Mouse (Mus musculus): ENCODE measurements at regions not wholly inside any gene's neighbourhood (a gene's known extent, or its start where the extent isn't known, plus 50 kb on each side); places are given as distances from the start of the nearest gene placed in this dataset.

GRCm38 (mm10) chr2:123385622-123386418, 620.8 kb downstream of the Sqor start:
- 55% methylated on average over 6 of the region's 6 CpGs for WGBS
- Histone ChIP-seq H3K27me3 (replicated peaks; ENCODE audit: low read depth, poor library complexity, severe bottlenecking) (no peaks in the 10 kb centered on the region), H3K9me3 (no peaks in the 10 kb centered on the region), H3K4me3 (no peak overlapping the region), H3K27ac (replicated peaks) (no peak overlapping the region), H3K4me1 (peaks cover 9% of the 10 kb centered on the region), H3K36me3 (replicated peaks) (no peaks in the 10 kb centered on the region)
- DNase-seq (ENCODE audit: low spot score): peak; percentile 9

GRCm38 (mm10) chr2:123386773-123387604, 622.0 kb downstream of the Sqor start:
- H3K9me3 ChIP-seq: no peaks in the 10 kb centered on the region
- H3K27ac ChIP-seq (replicated peaks): no peak overlapping the region
- 76% methylated on average over 7 of the region's 7 CpGs for WGBS
- DNase-seq (ENCODE audit: low spot score): no peak
- no peaks in the 10 kb centered on the region for H3K36me3 ChIP-seq (replicated peaks)
- no peak overlapping the region for H3K4me3 ChIP-seq
- no peaks in the 10 kb centered on the region for H3K27me3 ChIP-seq (replicated peaks; ENCODE audit: low read depth, poor library complexity, severe bottlenecking)
- peaks cover 9% of the 10 kb centered on the region for H3K4me1 ChIP-seq

- H3K36me3 ChIP-seq (replicated peaks): no peaks in the 10 kb centered on the region
- no peaks in the 10 kb centered on the region for H3K27me3 ChIP-seq (replicated peaks; ENCODE audit: low read depth, poor library complexity, severe bottlenecking)
- H3K4me3 ChIP-seq: no peak overlapping the region
- no peaks in the 10 kb centered on the region for H3K9me3 ChIP-seq
- no peak overlapping the region for H3K27ac ChIP-seq (replicated peaks)
- WGBS: 93% methylated on average over 1 of the region's 1 CpGs
- no peak for DNase-seq (ENCODE audit: low spot score)
- 0 out of 2 replicates have a peak, but pooled peaks cover 3% of the 10 kb centered on the region for H3K4me1 ChIP-seq
These were observed 625.9 kb downstream of the Sqor start for GRCm38 (mm10) chr2:123390981-123391380.

GRCm38 (mm10) chr2:123394296-123394695, 629.3 kb downstream of the Sqor start:
- Histone ChIP-seq H3K4me1 (no peaks in the 10 kb centered on the region), H3K27ac (replicated peaks) (no peak overlapping the region), H3K27me3 (replicated peaks; ENCODE audit: low read depth, poor library complexity, severe bottlenecking) (no peaks in the 10 kb centered on the region), H3K9me3 (no peaks in the 10 kb centered on the region), H3K36me3 (replicated peaks) (no peaks in the 10 kb centered on the region), H3K4me3 (no peak overlapping the region)
- 87% methylated on average over 3 of the region's 3 CpGs for WGBS
- no peak for DNase-seq (ENCODE audit: low spot score)

GRCm38 (mm10) chr2:123397551-123397950, 632.5 kb downstream of the Sqor start:
- Histone ChIP-seq H3K9me3 (no peaks in the 10 kb centered on the region), H3K4me3 (no peak overlapping the region), H3K27ac (replicated peaks) (no peak overlapping the region), H3K27me3 (replicated peaks; ENCODE audit: low read depth, poor library complexity, severe bottlenecking) (no peaks in the 10 kb centered on the region), H3K4me1 (no peaks in the 10 kb centered on the region), H3K36me3 (replicated peaks) (no peaks in the 10 kb centered on the region)
- no peak for DNase-seq (ENCODE audit: low spot score)
- 65% methylated on average over 1 of the region's 1 CpGs for WGBS

- Histone ChIP-seq H3K27me3 (replicated peaks; ENCODE audit: low read depth, poor library complexity, severe bottlenecking) (no peaks in the 10 kb centered on the region), H3K4me3 (no peak overlapping the region), H3K36me3 (replicated peaks) (no peaks in the 10 kb centered on the region), H3K4me1 (no peaks in the 10 kb centered on the region), H3K27ac (replicated peaks) (no peak overlapping the region), H3K9me3 (no peaks in the 10 kb centered on the region)
- DNase-seq (ENCODE audit: low spot score): no peak
These were observed 636.0 kb downstream of the Sqor start for GRCm38 (mm10) chr2:123401064-123401463.

- DNase-seq (ENCODE audit: low spot score): no peak
- WGBS: 75% methylated on average over 3 of the region's 3 CpGs
- Histone ChIP-seq H3K4me1 (no peaks in the 10 kb centered on the region), H3K27ac (replicated peaks) (no peak overlapping the region), H3K36me3 (replicated peaks) (no peaks in the 10 kb centered on the region), H3K27me3 (replicated peaks; ENCODE audit: low read depth, poor library complexity, severe bottlenecking) (no peaks in the 10 kb centered on the region), H3K9me3 (no peaks in the 10 kb centered on the region), H3K4me3 (no peak overlapping the region)
These were observed 644.0 kb downstream of the Sqor start for GRCm38 (mm10) chr2:123409075-123409474.

- Histone ChIP-seq H3K27ac (replicated peaks) (no peak overlapping the region), H3K4me1 (no peaks in the 10 kb centered on the region), H3K9me3 (no peaks in the 10 kb centered on the region), H3K27me3 (replicated peaks; ENCODE audit: low read depth, poor library complexity, severe bottlenecking) (no peaks in the 10 kb centered on the region), H3K36me3 (replicated peaks) (no peaks in the 10 kb centered on the region), H3K4me3 (no peak overlapping the region)
- no peak for DNase-seq (ENCODE audit: low spot score)
- 80% methylated on average over 5 of the region's 5 CpGs for WGBS
These were observed 631.6 kb upstream of the Sema6d start for GRCm38 (mm10) chr2:123458034-123458677.

- no peaks in the 10 kb centered on the region for H3K27me3 ChIP-seq (replicated peaks; ENCODE audit: low read depth, poor library complexity, severe bottlenecking)
These were observed 615.9 kb upstream of the Sema6d start for GRCm38 (mm10) chr2:123473840-123474239.

GRCm38 (mm10) chr2:123486681-123487080, 603.1 kb upstream of the Sema6d start:
- Histone ChIP-seq H3K36me3 (replicated peaks) (no peaks in the 10 kb centered on the region), H3K27ac (replicated peaks) (no peak overlapping the region), H3K9me3 (no peaks in the 10 kb centered on the region), H3K4me3 (no peak overlapping the region), H3K4me1 (no peaks in the 10 kb centered on the region), H3K27me3 (replicated peaks; ENCODE audit: low read depth, poor library complexity, severe bottlenecking) (no peaks in the 10 kb centered on the region)
- WGBS: 55% methylated on average over 1 of the region's 1 CpGs
- DNase-seq (ENCODE audit: low spot score): no peak

More at GRCm38 (mm10) chr2:123473840-123474239, 615.9 kb upstream of the Sema6d start:
- H3K4me3 ChIP-seq: no peak overlapping the region
- no peaks in the 10 kb centered on the region for H3K9me3 ChIP-seq
- H3K4me1 ChIP-seq: no peaks in the 10 kb centered on the region
- WGBS: 70% methylated on average over 2 of the region's 2 CpGs
- DNase-seq (ENCODE audit: low spot score): no peak
- no peaks in the 10 kb centered on the region for H3K36me3 ChIP-seq (replicated peaks)
- no peak overlapping the region for H3K27ac ChIP-seq (replicated peaks)

GRCm38 (mm10) chr2:123506162-123506561, 583.6 kb upstream of the Sema6d start:
- 79% methylated on average over 1 of the region's 1 CpGs for WGBS
- no peaks in the 10 kb centered on the region for H3K36me3 ChIP-seq (replicated peaks)
- H3K4me1 ChIP-seq: no peaks in the 10 kb centered on the region
- H3K9me3 ChIP-seq: no peaks in the 10 kb centered on the region
- no peak overlapping the region for H3K4me3 ChIP-seq
- H3K27me3 ChIP-seq (replicated peaks; ENCODE audit: low read depth, poor library complexity, severe bottlenecking): no peaks in the 10 kb centered on the region
- no peak overlapping the region for H3K27ac ChIP-seq (replicated peaks)
- DNase-seq (ENCODE audit: low spot score): no peak

GRCm38 (mm10) chr2:123507095-123507494, 582.7 kb upstream of the Sema6d start:
- Histone ChIP-seq H3K36me3 (replicated peaks) (no peaks in the 10 kb centered on the region), H3K4me3 (no peak overlapping the region), H3K4me1 (no peaks in the 10 kb centered on the region), H3K27me3 (replicated peaks; ENCODE audit: low read depth, poor library complexity, severe bottlenecking) (no peaks in the 10 kb centered on the region), H3K27ac (replicated peaks) (no peak overlapping the region), H3K9me3 (no peaks in the 10 kb centered on the region)
- no peak for DNase-seq (ENCODE audit: low spot score)
